ENCODE assay signal across 8 mouse cellular contexts in the genomic region with DNA sequence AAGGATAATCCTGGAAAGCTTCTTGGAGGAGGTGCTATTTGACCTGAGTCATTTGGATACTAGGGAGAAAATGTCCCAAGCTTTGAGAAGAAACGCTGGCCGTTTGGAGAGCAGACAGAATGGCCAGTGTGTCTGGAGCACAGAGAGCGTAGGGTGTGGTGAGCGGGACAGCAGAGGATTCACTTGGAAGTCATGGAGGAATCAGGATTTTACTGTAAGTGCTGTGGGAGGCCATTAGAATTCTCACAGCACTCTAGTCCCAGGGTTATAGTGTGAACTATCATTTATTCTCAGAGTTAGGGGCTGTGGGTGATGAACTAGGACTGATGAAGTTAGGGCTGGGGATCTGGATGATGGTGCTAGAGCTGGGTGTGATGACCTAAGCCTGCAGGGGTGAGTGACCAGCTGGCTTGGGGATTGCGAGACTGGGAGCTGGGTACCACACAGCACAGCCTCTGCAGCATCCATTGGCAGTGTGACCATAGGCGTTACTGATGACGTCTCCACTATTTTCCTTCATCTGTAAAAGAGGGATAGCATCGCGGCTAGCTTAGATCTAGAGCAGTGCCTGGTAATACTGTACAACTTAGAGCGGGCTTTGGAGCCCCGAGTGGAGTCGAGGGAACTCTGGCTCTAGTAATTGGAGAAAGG. TPM values are rescaled to one million over a fixed set of nuclear protein-coding genes. Genes with fewer than 3 reads are reported as not detected.
DNase-seq lines count a peak whose midpoint lies in the region; ATAC-seq and TF ChIP-seq lines count a peak whose summit lies in the region.

No protein-coding gene starts in this region.

- no peak overlapping the region for H3K9ac ChIP-seq in forebrain, embryonic 13.5 days
- H3K9ac ChIP-seq in limb, embryonic 13.5 days = peak overlapping the region; percentile 46; the same call in 1 of the 2 replicates
- no peak overlapping the region for H3K9ac ChIP-seq in stomach, embryonic 14.5 days (replicated peaks; ENCODE audit: low read depth, low read length)

- H3K4me2 ChIP-seq in forebrain, embryonic 13.5 days = peak overlapping the region; percentile 65
- peak overlapping the region; percentile 75 for H3K4me2 ChIP-seq in limb, embryonic 13.5 days (replicated peaks)
- peak overlapping the region; percentile 50 for H3K4me2 ChIP-seq in stomach, embryonic 14.5 days (replicated peaks; ENCODE audit: low read depth, low read length)

- TF ChIP-seq CTCF in cerebellum, adult 2 months (IDR thresholded peaks at IDR 0.05; ENCODE audit: borderline replicate concordance, insufficient read depth, low read depth, low read length) = no peak

- no peaks in the 10 kb centered on the region for H3K36me3 ChIP-seq in forebrain, embryonic 13.5 days (ENCODE audit: poor library complexity, severe bottlenecking)
- H3K36me3 ChIP-seq in limb, embryonic 13.5 days = peaks cover 9% of the 10 kb centered on the region
- H3K36me3 ChIP-seq in stomach, embryonic 14.5 days (ENCODE audit: control insufficient read depth, insufficient read depth, low read length) = peaks cover 10% of the 10 kb centered on the region; the same call in 1 of the 2 replicates

- no peak for TF ChIP-seq POLR2A in cerebellum, adult 2 months (IDR thresholded peaks at IDR 0.05; ENCODE audit: borderline replicate concordance, insufficient read depth, low read length)

- peak; percentile 28 to 33 for DNase-seq in spleen, postnatal 10 days (ENCODE audit: low spot score in 2 of 2)
- no peak for DNase-seq in spleen, adult 18-20 months
- no peak for DNase-seq in cerebellum, adult 2 months
- DNase-seq in left cerebral cortex, adult 18-20 months (ENCODE audit: low spot score in 2 of 2) = no peak
- DNase-seq in left cerebral cortex, postnatal 4 days = no peak

- WGBS in forebrain, embryonic 13.5 days = 88% methylated on average over 12 of the region's 12 CpGs
- WGBS in limb, embryonic 13.5 days = 76% methylated on average over 12 of the region's 12 CpGs
- 79% methylated on average over 12 of the region's 12 CpGs for WGBS in stomach, embryonic 14.5 days
- WGBS in cerebellum, adult 2 months = 82% methylated on average over 12 of the region's 12 CpGs

- peaks cover 2% of the 10 kb centered on the region; the same call in 1 of the 2 replicates for H3K27me3 ChIP-seq in forebrain, embryonic 13.5 days
- peaks cover 2% of the 10 kb centered on the region; the same call in 1 of the 2 replicates for H3K27me3 ChIP-seq in limb, embryonic 13.5 days
- H3K27me3 ChIP-seq in stomach, embryonic 14.5 days (ENCODE audit: control insufficient read depth, insufficient read depth, low read length) = no peaks in the 10 kb centered on the region
- no peaks in the 10 kb centered on the region for H3K27me3 ChIP-seq in cerebellum, adult 2 months (ENCODE audit: control insufficient read depth, insufficient read depth, low read length)

- 0 out of 2 replicates have a peak overlapping the region, but pooled peaks have one; percentile 57 for H3K27ac ChIP-seq in forebrain, embryonic 13.5 days
- H3K27ac ChIP-seq in limb, embryonic 13.5 days = peak overlapping the region; percentile 94
- peak overlapping the region; percentile 96 for H3K27ac ChIP-seq in stomach, embryonic 14.5 days (ENCODE audit: low read length)
- H3K27ac ChIP-seq in cerebellum, adult 2 months (ENCODE audit: insufficient read depth, low read length) = no peak overlapping the region

- intact Hi-C loops in left cerebral cortex, postnatal 4 days (cut with DNase I) = no loop called here

- 0 out of 2 replicates have a peak, but pooled peaks cover 5% of the 10 kb centered on the region for H3K9me3 ChIP-seq in forebrain, embryonic 13.5 days (replicated peaks)
- peaks cover 8% of the 10 kb centered on the region; the same call in 1 of the 2 replicates for H3K9me3 ChIP-seq in limb, embryonic 13.5 days
- H3K9me3 ChIP-seq in stomach, embryonic 14.5 days (ENCODE audit: control insufficient read depth, low read depth, low read length) = no peaks in the 10 kb centered on the region

- H3K4me3 ChIP-seq in forebrain, embryonic 13.5 days = no peak overlapping the region
- H3K4me3 ChIP-seq in limb, embryonic 13.5 days = peak overlapping the region; percentile 44; the same call in 1 of the 2 replicates
- H3K4me3 ChIP-seq in stomach, embryonic 14.5 days (ENCODE audit: low read depth, low read length) = no peak overlapping the region
- no peak overlapping the region for H3K4me3 ChIP-seq in cerebellum, adult 2 months (replicated peaks; ENCODE audit: insufficient read depth, low read depth, low read length)

- H3K4me1 ChIP-seq in forebrain, embryonic 13.5 days = peaks cover 21% of the 10 kb centered on the region
- peaks cover 52% of the 10 kb centered on the region for H3K4me1 ChIP-seq in limb, embryonic 13.5 days
- H3K4me1 ChIP-seq in stomach, embryonic 14.5 days (ENCODE audit: control insufficient read depth, insufficient read depth, low read length) = peaks cover 49% of the 10 kb centered on the region
- no peaks in the 10 kb centered on the region for H3K4me1 ChIP-seq in cerebellum, adult 2 months (ENCODE audit: control insufficient read depth, insufficient read depth, low read length)

- no peak for ATAC-seq in forebrain, embryonic 13.5 days
- ATAC-seq in limb, embryonic 13.5 days (ENCODE audit: low FRiP score, low read depth) = no peak
- no peak for ATAC-seq in stomach, embryonic 14.5 days (ENCODE audit: insufficient number of reproducible peaks, insufficient read depth, low FRiP score, low read depth)

RNA-seq across cellular contexts. Expression of a gene that starts 0.9 kb away (rescaled TPM):
- polyA plus RNA-seq in forebrain, embryonic 13.5 days (2015; fragmentation: Nextera tagmentation; extraction: Ambion mirVana) = 13.2 and 16.6 TPM in 2 replicates
- polyA plus RNA-seq in limb, embryonic 13.5 days (2015; fragmentation: Nextera tagmentation; extraction: Ambion mirVana) = 181 and 186 TPM in 2 replicates
- 263 and 295 TPM in 2 replicates for polyA plus RNA-seq in stomach, embryonic 14.5 days (2014; fragmentation: Nextera tagmentation; extraction: Ambion mirVana)
- 5.4 and 6.5 TPM in 2 replicates for polyA plus RNA-seq in cerebellum, adult 2 months (2012; rRNA removed)
- total RNA-seq in left cerebral cortex, adult 18-20 months (2021) = 1 to 10 TPM; 5.5 to 8.4 TPM
- 10 to 100 TPM in 1 of 2 experiments, 1 to 10 TPM in 1; 6.9 to 13.4 TPM for total RNA-seq in left cerebral cortex, postnatal 4 days (2021)

RNA-seq across cellular contexts. Expression of a gene that starts 1.8 kb away (rescaled TPM):
- 2.5 and 3.5 TPM in 2 replicates for polyA plus RNA-seq in forebrain, embryonic 13.5 days (2015; fragmentation: Nextera tagmentation; extraction: Ambion mirVana)
- polyA plus RNA-seq in limb, embryonic 13.5 days (2015; fragmentation: Nextera tagmentation; extraction: Ambion mirVana) = 4.1 and 4.8 TPM in 2 replicates
- 3.4 and 3.5 TPM in 2 replicates for polyA plus RNA-seq in stomach, embryonic 14.5 days (2014; fragmentation: Nextera tagmentation; extraction: Ambion mirVana)
- polyA plus RNA-seq in cerebellum, adult 2 months (2012; rRNA removed) = 3.4 and 5.1 TPM in 2 replicates
- total RNA-seq in left cerebral cortex, adult 18-20 months (2021) = 1 to 10 TPM; 2.6 to 2.7 TPM
- 1 to 10 TPM; 1.9 to 2.4 TPM for total RNA-seq in left cerebral cortex, postnatal 4 days (2021)

RNA-seq across cellular contexts. Expression of a gene that starts 25.3 kb away (rescaled TPM):
- 3.7 and 4.3 TPM in 2 replicates for polyA plus RNA-seq in forebrain, embryonic 13.5 days (2015; fragmentation: Nextera tagmentation; extraction: Ambion mirVana)
- 4.9 and 5.2 TPM in 2 replicates for polyA plus RNA-seq in limb, embryonic 13.5 days (2015; fragmentation: Nextera tagmentation; extraction: Ambion mirVana)
- 4.7 and 5.4 TPM in 2 replicates for polyA plus RNA-seq in stomach, embryonic 14.5 days (2014; fragmentation: Nextera tagmentation; extraction: Ambion mirVana)
- polyA plus RNA-seq in cerebellum, adult 2 months (2012; rRNA removed) = 42.0 and 46.5 TPM in 2 replicates
- 10 to 100 TPM; 20.9 to 22.0 TPM for total RNA-seq in left cerebral cortex, adult 18-20 months (2021)
- total RNA-seq in left cerebral cortex, postnatal 4 days (2021) = 10 to 100 TPM; 16.8 to 19.7 TPM

RNA-seq across cellular contexts. Expression of a gene that starts 25.6 kb away (rescaled TPM):
- 0.62 and 0.92 TPM in 2 replicates for polyA plus RNA-seq in forebrain, embryonic 13.5 days (2015; fragmentation: Nextera tagmentation; extraction: Ambion mirVana)
- 0.43 and 0.46 TPM in 2 replicates for polyA plus RNA-seq in limb, embryonic 13.5 days (2015; fragmentation: Nextera tagmentation; extraction: Ambion mirVana)
- 0.45 and 0.65 TPM in 2 replicates for polyA plus RNA-seq in stomach, embryonic 14.5 days (2014; fragmentation: Nextera tagmentation; extraction: Ambion mirVana)
- not detected in 2 replicates for polyA plus RNA-seq in cerebellum, adult 2 months (2012; rRNA removed)
- total RNA-seq in left cerebral cortex, adult 18-20 months (2021) = not detected
- under 1 TPM in 1 of 2 experiments, not detected in 1; 0.52 TPM for total RNA-seq in left cerebral cortex, postnatal 4 days (2021)

RNA-seq across cellular contexts. Expression of a gene that starts 43.9 kb away (rescaled TPM):
- polyA plus RNA-seq in forebrain, embryonic 13.5 days (2015; fragmentation: Nextera tagmentation; extraction: Ambion mirVana) = 0.48 TPM in 2 replicates
- 0.43 and 0.59 TPM in 2 replicates for polyA plus RNA-seq in limb, embryonic 13.5 days (2015; fragmentation: Nextera tagmentation; extraction: Ambion mirVana)
- polyA plus RNA-seq in stomach, embryonic 14.5 days (2014; fragmentation: Nextera tagmentation; extraction: Ambion mirVana) = 0.29 and 0.48 TPM in 2 replicates
- 14.9 and 16.4 TPM in 2 replicates for polyA plus RNA-seq in cerebellum, adult 2 months (2012; rRNA removed)
- total RNA-seq in left cerebral cortex, adult 18-20 months (2021) = 10 to 100 TPM; 10.7 to 10.9 TPM
- 10 to 100 TPM; 31.9 to 39.5 TPM for total RNA-seq in left cerebral cortex, postnatal 4 days (2021)

Comparison
In these comparisons a context has a peak if more than half of its experiments do, and no peak if none do; other contexts are left out.
1. DNase-seq: peak in spleen, postnatal 10 days (2 of 2); none in spleen, adult 18-20 months (0 of 2), cerebellum, adult 2 months (0 of 2), left cerebral cortex, adult 18-20 months (0 of 2) and left cerebral cortex, postnatal 4 days (single experiment).
2. RNA of a gene that starts 0.9 kb away (polyA plus RNA-seq): 263 to 295 TPM in stomach, embryonic 14.5 days and 181 to 186 TPM in limb, embryonic 13.5 days; 13.2 to 16.6 TPM in forebrain, embryonic 13.5 days and 5.4 to 6.5 TPM in cerebellum, adult 2 months; every median in the first group is over 10 times any median in the second.
3. Peak in every context shown above with its lines, with median percentiles within 50 percentile points of each other: H3K4me2 ChIP-seq.